Mouse (Mus musculus) limb, embryonic 14.5 days (tissue): ENCODE data around the gene Akap8l. TPM values are rescaled to one million over a fixed set of nuclear protein-coding genes. Genes with fewer than 3 reads are reported as not detected.

ENCODE experiments used
- ATAC-seq: fragments of 200-750 bp; cut with Nextera tagmentation; 2 replicates; pipeline ENCODE4 v1.8.0; 2017; ENCODE audit warnings: low read depth, moderate number of reproducible peaks, moderate TSS enrichment; ENCODE audit not compliant: low FRiP score
- DNase-seq: peaks from one replicate; pipeline ENCODE4 v3.0.0-alpha.2; 2015; ENCODE audit warnings: low spot score
- H3K27ac ChIP-seq: fragments of 300-500 bp; sonication (generic); replicated peaks from 2 replicates; pipeline ENCODE4 v1.5.1; 2014; ENCODE audit warnings: low read depth, mild to moderate bottlenecking, low read length, moderate library complexity, mixed read lengths
- H3K27me3 ChIP-seq: fragments of 300-500 bp; sonication (generic); 2 replicates; pipeline ENCODE4 v1.6.1; 2014; ENCODE audit warnings: low read length, mixed read lengths; ENCODE audit not compliant: control insufficient read depth, insufficient read depth
- H3K36me3 ChIP-seq: fragments of 300-500 bp; sonication (generic); 2 replicates; pipeline ENCODE4 v1.6.1; 2014; ENCODE audit warnings: mild to moderate bottlenecking, low read length, moderate library complexity, mixed read lengths; ENCODE audit not compliant: control insufficient read depth, insufficient read depth
- H3K4me1 ChIP-seq: fragments of 300-500 bp; sonication (generic); 2 replicates; pipeline ENCODE4 v1.6.1; 2014; ENCODE audit warnings: antibody characterized with exemption, low read length, mixed read lengths; ENCODE audit not compliant: control insufficient read depth, insufficient read depth
- H3K4me2 ChIP-seq: fragments of 300-500 bp; sonication (generic); replicated peaks from 2 replicates; pipeline ENCODE4 v1.6.1; 2014; ENCODE audit warnings: low read depth, mild to moderate bottlenecking, low read length, moderate library complexity; ENCODE audit not compliant: severe bottlenecking
- H3K4me3 ChIP-seq: fragments of 300-500 bp; sonication (generic); replicated peaks from 2 replicates; pipeline ENCODE4 v1.5.1; 2014; ENCODE audit warnings: low read length
- H3K9ac ChIP-seq: fragments of 300-500 bp; sonication (generic); 2 replicates; pipeline ENCODE4 v1.6.1; 2014; ENCODE audit warnings: mild to moderate bottlenecking, low read depth, low read length, moderate library complexity; ENCODE audit not compliant: severe bottlenecking
- H3K9me3 ChIP-seq: fragments of 300-500 bp; sonication (generic); 2 replicates; pipeline ENCODE4 v1.6.1; 2016; ENCODE audit warnings: low read length; ENCODE audit not compliant: control insufficient read depth
- POLR2A ChIP-seq: fragments of 200-500 bp; IDR thresholded peaks from 2 replicates; pipeline ENCODE4 v1.8.0; 2012; ENCODE audit warnings: inconsistent platforms, mild to moderate bottlenecking, moderate library complexity, borderline replicate concordance; ENCODE audit not compliant: insufficient read depth, insufficient read length; ENCODE audit errors: extremely low read depth
- WGBS: fragments of 180-500 bp; shearing (Covaris S2); extraction: QIAGEN DNeasy Blood & Tissue Kit; methylation state at CpG from one replicate; pipeline ENCODE4 v1.1.7; 2014; 5-methylcytosine and 5-hydroxymethylcytosine counted together
- polyA plus RNA-seq, 2 experiments: library from polyadenylated mRNA; depleted of rRNA in 1 of 2; stranded (reverse) in 1 of 2; unstranded in 1 of 2; fragments of >200 nt; fragmentation: Nextera tagmentation in 1 of 2; extraction: Ambion mirVana in 1 of 2; gene quantifications; 2 replicates each; pipeline versions ENCODE4 v1.2.1 to v1.2.3; 2012 to 2014

The Akap8l gene
- polyA plus RNA-seq, 2 experiments: 67.5 to 157 TPM

DNA sequence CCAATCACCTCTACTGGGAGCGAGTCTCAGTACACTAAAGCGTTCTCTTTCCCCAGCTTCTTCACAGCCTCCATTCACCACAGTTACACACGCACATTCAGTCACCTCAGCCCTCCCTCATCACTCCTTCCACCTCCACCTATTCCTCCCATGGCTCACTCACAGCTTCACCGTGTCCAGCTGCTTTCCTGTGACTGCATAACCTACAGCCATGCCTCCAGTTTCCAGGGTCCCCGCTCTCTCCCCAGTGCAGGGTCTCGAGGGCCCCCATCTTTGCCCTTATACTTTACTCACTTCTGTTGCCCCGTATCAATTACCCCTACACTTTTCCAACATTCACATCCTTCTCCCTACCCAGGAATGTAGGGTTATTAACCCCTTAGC is 37.6 kb upstream of the Akap8l start:
- no peak for TF ChIP-seq POLR2A
- Histone ChIP-seq H3K27ac (no peak overlapping the region), H3K27me3 (peaks cover 23% of the 10 kb centered on the region), H3K9ac (peak overlapping the region; percentile 81; the same call in 1 of the 2 replicates), H3K4me3 (peak overlapping the region; percentile 73), H3K4me2 (peak overlapping the region; percentile 98), H3K36me3 (peaks cover 32% of the 10 kb centered on the region), H3K9me3 (no peaks in the 10 kb centered on the region), H3K4me1 (0 out of 2 replicates have a peak, but pooled peaks cover 6% of the 10 kb centered on the region)
- DNase-seq (no peak), ATAC-seq (no peak)
- WGBS: 35% methylated on average over 7 of the region's 7 CpGs

GRCm38 (mm10) chr17:32386659-32387432 is 36.4 kb upstream of the Akap8l start:
- peaks cover 12% of the 10 kb centered on the region for H3K27me3 ChIP-seq
- no peak overlapping the region for H3K4me3 ChIP-seq
- H3K4me2 ChIP-seq: no peak overlapping the region
- H3K36me3 ChIP-seq: peaks cover 35% of the 10 kb centered on the region
- no peak for TF ChIP-seq POLR2A
- 0 out of 2 replicates have a peak, but pooled peaks cover 6% of the 10 kb centered on the region for H3K4me1 ChIP-seq
- H3K27ac ChIP-seq: no peak overlapping the region
- no peak for DNase-seq
- 69% methylated on average over 9 of the region's 9 CpGs for WGBS
- ATAC-seq: no peak
- H3K9ac ChIP-seq: no peak overlapping the region
- H3K9me3 ChIP-seq: no peaks in the 10 kb centered on the region

DNA sequence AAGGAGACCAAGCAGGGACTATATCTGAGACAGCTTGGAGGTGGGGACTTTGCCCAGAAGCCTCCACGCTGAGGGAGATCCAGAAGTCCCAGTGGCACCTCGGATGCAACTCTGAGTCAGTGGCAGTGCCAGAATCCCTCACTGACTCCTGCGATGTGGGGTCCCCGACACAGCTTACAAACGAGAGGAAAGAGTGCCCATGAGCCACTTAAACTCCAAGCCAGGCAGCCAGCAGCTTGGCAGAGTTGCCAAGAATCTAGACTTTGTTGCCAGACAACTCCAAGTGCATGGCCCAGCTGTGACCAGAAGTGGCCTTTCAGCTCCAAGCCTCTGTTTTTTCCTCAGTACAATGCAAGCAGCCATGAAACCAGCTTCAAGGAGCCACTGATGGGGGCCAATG is 33.3 kb upstream of the Akap8l start:
- 86% methylated on average over 5 of the region's 5 CpGs for WGBS
- no peak overlapping the region for H3K4me3 ChIP-seq

DNA sequence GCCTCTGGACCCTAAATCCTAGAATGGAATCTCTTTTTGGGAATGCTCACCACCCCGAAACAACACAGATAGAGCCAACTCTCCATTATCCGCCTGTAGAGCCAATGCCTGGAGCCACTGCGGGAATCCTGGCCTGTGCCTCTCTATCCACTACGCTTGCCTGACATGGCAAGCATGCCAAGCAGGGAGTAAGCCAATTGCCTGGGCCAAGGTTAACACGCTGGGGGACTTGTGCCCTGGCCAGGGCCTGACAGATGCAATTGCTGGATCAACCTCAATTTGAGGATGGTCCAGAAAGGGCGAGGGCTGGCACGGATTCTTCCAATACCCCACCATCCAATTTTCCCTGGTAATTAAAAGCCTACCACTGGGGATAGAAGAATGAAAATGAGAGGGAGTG is 32.2 kb upstream of the Akap8l start:
- Histone ChIP-seq H3K36me3 (peaks cover 41% of the 10 kb centered on the region), H3K4me3 (no peak overlapping the region)

More for the DNA sequence above, 33.3 kb upstream of the Akap8l start:
- Histone ChIP-seq H3K9ac (no peak overlapping the region), H3K4me1 (0 out of 2 replicates have a peak, but pooled peaks cover 6% of the 10 kb centered on the region), H3K27ac (no peak overlapping the region), H3K36me3 (peaks cover 35% of the 10 kb centered on the region), H3K4me2 (no peak overlapping the region), H3K27me3 (no peaks in the 10 kb centered on the region), H3K9me3 (no peaks in the 10 kb centered on the region)
- ATAC-seq: no peak
- no peak for TF ChIP-seq POLR2A
- DNase-seq: no peak

GRCm38 (mm10) chr17:32378786-32379185 is 28.4 kb upstream of the Akap8l start:
- no peak overlapping the region for H3K4me3 ChIP-seq
- H3K9ac ChIP-seq: no peak overlapping the region
- no peaks in the 10 kb centered on the region for H3K27me3 ChIP-seq
- DNase-seq (no peak), ATAC-seq (no peak)
- no peak overlapping the region for H3K4me2 ChIP-seq
- TF ChIP-seq POLR2A: no peak
- H3K27ac ChIP-seq: no peak overlapping the region
- peaks cover 30% of the 10 kb centered on the region for H3K36me3 ChIP-seq
- no peaks in the 10 kb centered on the region for H3K4me1 ChIP-seq
- WGBS: 78% methylated on average over 2 of the region's 2 CpGs
- no peaks in the 10 kb centered on the region for H3K9me3 ChIP-seq

More for the DNA sequence above, 32.2 kb upstream of the Akap8l start:
- ATAC-seq: no peak
- Histone ChIP-seq H3K4me2 (no peak overlapping the region), H3K9ac (no peak overlapping the region), H3K27me3 (no peaks in the 10 kb centered on the region), H3K4me1 (no peaks in the 10 kb centered on the region), H3K9me3 (no peaks in the 10 kb centered on the region), H3K27ac (no peak overlapping the region)
- DNase-seq: no peak
- TF ChIP-seq POLR2A: no peak
- 90% methylated on average over 7 of the region's 7 CpGs for WGBS

GRCm38 (mm10) chr17:32377137-32377536 is 26.7 kb upstream of the Akap8l start:
- Histone ChIP-seq H3K27me3 (no peaks in the 10 kb centered on the region), H3K4me3 (no peak overlapping the region), H3K4me1 (no peaks in the 10 kb centered on the region), H3K4me2 (no peak overlapping the region), H3K27ac (no peak overlapping the region), H3K36me3 (peaks cover 19% of the 10 kb centered on the region), H3K9ac (no peak overlapping the region), H3K9me3 (no peaks in the 10 kb centered on the region)
- WGBS: 86% methylated on average over 9 of the region's 9 CpGs
- no peak for DNase-seq
- ATAC-seq: no peak
- no peak for TF ChIP-seq POLR2A
